Mouse (Mus musculus): ENCODE results near the gene Il17d. TPM values are rescaled to one million over a fixed set of nuclear protein-coding genes. Genes with fewer than 3 reads are reported as not detected.

Gene Il17d
- polyA plus RNA-seq, 1 experiment = 4.3 TPM

- no peak for DNase-seq
Observed at GRCm38 (mm10) chr14:57574792-57575587, 50.4 kb downstream of the Il17d start.

GRCm38 (mm10) chr14:57576364-57577060 lies 51.9 kb downstream of the Il17d start:
- H3K27me3 ChIP-seq (ENCODE audit: control insufficient read depth, insufficient read depth, low read length) = no peaks in the 10 kb centered on the region
- 81% methylated on average over 2 of the region's 2 CpGs for WGBS
- TF ChIP-seq CTCF (IDR thresholded peaks at IDR 0.05; ENCODE audit: borderline replicate concordance, control insufficient read depth, extremely low read depth, insufficient read depth, low read length, poor library complexity) (no peak), POLR2A (IDR thresholded peaks at IDR 0.05; ENCODE audit: control insufficient read depth, extremely low read depth, insufficient read depth, low read length, poor library complexity) (no peak)
- DNase-seq = no peak
- no peak overlapping the region for H3K27ac ChIP-seq (ENCODE audit: control insufficient read depth, insufficient read depth, low read length)
- H3K36me3 ChIP-seq (ENCODE audit: control insufficient read depth, insufficient read depth, low read length) = peaks cover 5% of the 10 kb centered on the region; the same call in 1 of the 2 replicates
- H3K4me1 ChIP-seq (replicated peaks; ENCODE audit: control insufficient read depth, insufficient read depth, low read length) = no peaks in the 10 kb centered on the region
- no peak overlapping the region for H3K4me3 ChIP-seq (ENCODE audit: control insufficient read depth, insufficient read depth, low read length)

More at GRCm38 (mm10) chr14:57574792-57575587, 50.4 kb downstream of the Il17d start:
- TF ChIP-seq CTCF (IDR thresholded peaks at IDR 0.05; ENCODE audit: borderline replicate concordance, control insufficient read depth, extremely low read depth, insufficient read depth, low read length, poor library complexity) = no peak
- no peak for TF ChIP-seq POLR2A (IDR thresholded peaks at IDR 0.05; ENCODE audit: control insufficient read depth, extremely low read depth, insufficient read depth, low read length, poor library complexity)
- no peak overlapping the region for H3K27ac ChIP-seq (ENCODE audit: control insufficient read depth, insufficient read depth, low read length)
- no peaks in the 10 kb centered on the region for H3K27me3 ChIP-seq (ENCODE audit: control insufficient read depth, insufficient read depth, low read length)
- WGBS = 79% methylated on average over 6 of the region's 6 CpGs
- H3K4me1 ChIP-seq (replicated peaks; ENCODE audit: control insufficient read depth, insufficient read depth, low read length) = no peaks in the 10 kb centered on the region; the same call in 1 of the 2 replicates
- no peak overlapping the region for H3K4me3 ChIP-seq (ENCODE audit: control insufficient read depth, insufficient read depth, low read length)
- H3K36me3 ChIP-seq (ENCODE audit: control insufficient read depth, insufficient read depth, low read length) = no peaks in the 10 kb centered on the region

GRCm38 (mm10) chr14:57591830-57592229 lies 67.3 kb downstream of the Il17d start:
- TF ChIP-seq CTCF (IDR thresholded peaks at IDR 0.05; ENCODE audit: borderline replicate concordance, control insufficient read depth, extremely low read depth, insufficient read depth, low read length, poor library complexity) (no peak), POLR2A (IDR thresholded peaks at IDR 0.05; ENCODE audit: control insufficient read depth, extremely low read depth, insufficient read depth, low read length, poor library complexity) (no peak)
- H3K36me3 ChIP-seq (ENCODE audit: control insufficient read depth, insufficient read depth, low read length) = peaks cover 63% of the 10 kb centered on the region
- no peaks in the 10 kb centered on the region for H3K4me1 ChIP-seq (replicated peaks; ENCODE audit: control insufficient read depth, insufficient read depth, low read length)
- no peak overlapping the region for H3K27ac ChIP-seq (ENCODE audit: control insufficient read depth, insufficient read depth, low read length)
- no peak for DNase-seq
- H3K4me3 ChIP-seq (ENCODE audit: control insufficient read depth, insufficient read depth, low read length) = no peak overlapping the region
- 96% methylated on average over 3 of the region's 3 CpGs for WGBS
- H3K27me3 ChIP-seq (ENCODE audit: control insufficient read depth, insufficient read depth, low read length) = no peaks in the 10 kb centered on the region

Other genes starting within 250 kb of the Il17d start
- 33.3 and 40.1 TPM in 2 replicates for gene Cryl1, start 126.2 kb upstream of the Il17d start, polyA plus RNA-seq (2012; rRNA removed)
- gene Ift88, start 100.7 kb upstream of the Il17d start, polyA plus RNA-seq (2012; rRNA removed) = 4.1 and 4.3 TPM in 2 replicates
- gene Eef1akmt1, start 46.8 kb downstream of the Il17d start, polyA plus RNA-seq (2012; rRNA removed) = 20.6 and 24.0 TPM in 2 replicates
- 5.9 and 6.9 TPM in 2 replicates for gene Xpo4, start 140.7 kb downstream of the Il17d start, polyA plus RNA-seq (2012; rRNA removed)
- 0.23 TPM in 1 of 2 replicates, not detected in the other for gene Gm49361, start 221.3 kb downstream of the Il17d start, polyA plus RNA-seq (2012; rRNA removed)
- 17.1 and 18.2 TPM in 2 replicates for gene Lats2, start 233.6 kb downstream of the Il17d start, polyA plus RNA-seq (2012; rRNA removed)